Mouse (Mus musculus): Measurements from ENCODE around the gene Aip.
"Not testable (repeated sequence)": the region's sequence is repeated elsewhere in the genome, so short reads cannot be mapped to it uniquely, and the experiment has no call there.

The Aip gene

DNA sequence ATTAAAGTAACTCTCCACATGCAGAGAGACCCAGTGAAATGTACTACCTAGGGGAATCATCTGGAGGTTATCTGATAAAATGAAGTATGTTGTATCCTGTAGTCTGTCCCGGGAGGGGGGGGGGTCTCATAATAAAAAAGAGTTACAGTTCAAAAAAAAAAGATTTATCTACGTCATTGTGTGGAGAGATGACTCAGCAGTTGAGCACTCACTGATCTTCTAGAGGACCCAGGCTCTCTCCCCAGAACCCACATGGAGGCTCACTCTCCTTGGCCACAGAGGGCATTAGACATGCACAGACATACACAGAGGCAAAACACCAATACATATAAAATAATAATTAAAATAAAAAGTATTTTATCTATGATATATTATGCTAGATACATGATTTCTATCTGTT lies 34.3 kb downstream of the Aip start:
- no peak for DNase-seq (ENCODE audit: low spot score)

DNA sequence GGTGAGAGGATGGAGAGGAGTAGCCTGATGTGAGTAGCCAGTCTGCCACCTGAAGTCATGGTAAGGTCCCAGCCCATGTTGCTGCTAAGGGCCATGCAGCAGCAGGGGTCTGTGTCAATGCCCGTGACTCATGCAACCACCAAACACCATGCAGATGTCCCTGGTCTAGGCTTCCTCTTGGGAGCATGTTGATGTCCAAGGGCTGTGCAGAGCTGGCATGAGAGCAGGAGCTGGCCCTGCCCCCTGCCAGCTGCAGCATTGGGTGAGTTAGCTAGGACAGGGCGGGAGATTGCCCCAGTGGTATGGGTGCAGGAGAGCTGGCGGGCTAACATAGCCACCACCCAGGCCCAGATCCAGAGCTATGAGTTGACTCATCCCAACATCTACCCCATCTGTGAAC lies 35.2 kb downstream of the Aip start:
- DNase-seq (ENCODE audit: low spot score): no peak

DNA sequence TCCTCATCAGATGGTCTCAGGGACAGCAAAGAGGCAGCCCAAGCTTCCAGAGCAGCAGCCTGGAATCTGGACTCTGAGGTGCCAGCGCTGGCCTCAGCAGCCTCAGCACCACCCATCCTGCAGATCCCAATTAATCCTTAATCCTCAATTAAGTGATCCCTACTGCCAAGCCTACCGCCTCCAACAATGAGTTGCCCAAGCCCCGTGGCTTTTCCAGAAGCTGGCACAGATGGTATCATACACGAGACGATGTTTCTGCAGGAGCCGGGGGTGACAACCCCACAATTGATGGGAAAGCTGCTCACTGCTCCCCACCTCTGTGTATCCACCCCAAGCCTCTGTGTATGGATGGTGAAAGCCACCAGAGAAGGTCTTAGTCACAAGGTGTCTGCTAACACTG lies 36.5 kb downstream of the Aip start:
- DNase-seq (ENCODE audit: low spot score): no peak

DNA sequence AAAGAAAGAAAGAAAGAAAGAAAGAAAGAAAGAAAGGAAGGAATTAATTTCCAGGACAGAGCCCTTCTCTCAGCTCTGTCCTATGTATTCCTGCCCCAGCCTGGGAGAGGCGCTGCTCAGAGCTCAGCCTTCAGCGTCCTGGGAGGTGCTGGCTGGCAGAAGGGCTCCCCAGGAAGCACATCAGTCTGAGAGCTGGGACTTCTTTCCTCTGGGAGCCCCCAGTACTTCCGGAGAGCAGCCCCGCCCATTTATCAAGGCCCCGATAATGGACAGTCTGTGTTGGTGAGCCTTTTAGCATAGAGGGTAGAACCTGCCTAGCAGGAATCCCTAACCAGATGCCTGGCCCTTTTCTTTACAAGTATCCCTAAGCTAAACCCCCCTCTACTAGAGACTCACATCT lies 37.5 kb downstream of the Aip start:
- DNase-seq (ENCODE audit: low spot score): no peak

DNA sequence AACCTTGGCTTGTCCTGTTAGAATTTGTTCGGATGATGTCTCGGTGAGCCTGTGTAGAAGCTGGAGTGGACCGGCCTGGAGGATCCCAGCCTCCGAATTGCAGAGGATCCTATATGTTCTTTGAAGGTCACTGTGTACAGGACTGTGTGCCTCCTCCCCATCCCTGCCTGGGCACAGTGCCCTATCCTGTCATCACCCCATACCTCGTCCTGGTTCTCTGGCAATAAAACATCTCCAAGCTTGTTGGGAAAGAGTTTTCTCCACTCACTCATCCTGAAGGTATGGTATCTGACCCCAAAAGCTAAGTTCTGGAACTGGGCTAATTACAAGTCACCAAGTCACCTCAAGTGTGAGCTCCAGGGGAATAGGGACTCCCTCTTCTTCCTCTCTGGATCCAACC lies 38.6 kb downstream of the Aip start:
- no peak for DNase-seq (ENCODE audit: low spot score)

DNA sequence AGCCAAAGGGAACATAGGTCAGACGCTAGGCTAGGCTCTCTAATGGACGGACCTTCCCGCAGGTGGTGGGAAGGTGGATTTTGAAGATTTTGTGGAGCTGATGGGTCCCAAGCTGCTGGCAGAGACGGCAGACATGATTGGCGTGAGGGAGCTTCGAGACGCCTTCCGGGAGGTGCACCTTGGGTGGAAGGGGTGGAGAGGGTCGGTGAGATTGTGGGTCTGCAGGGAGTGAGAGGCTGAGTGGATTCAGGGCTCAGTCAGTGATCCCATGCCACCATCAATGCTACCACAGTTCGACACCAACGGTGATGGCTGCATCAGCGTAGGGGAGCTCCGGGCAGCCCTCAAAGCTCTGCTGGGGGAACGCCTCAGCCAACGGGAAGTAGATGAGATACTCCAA lies 39.5 kb downstream of the Aip start:
- no peak for DNase-seq (ENCODE audit: low spot score)

DNA sequence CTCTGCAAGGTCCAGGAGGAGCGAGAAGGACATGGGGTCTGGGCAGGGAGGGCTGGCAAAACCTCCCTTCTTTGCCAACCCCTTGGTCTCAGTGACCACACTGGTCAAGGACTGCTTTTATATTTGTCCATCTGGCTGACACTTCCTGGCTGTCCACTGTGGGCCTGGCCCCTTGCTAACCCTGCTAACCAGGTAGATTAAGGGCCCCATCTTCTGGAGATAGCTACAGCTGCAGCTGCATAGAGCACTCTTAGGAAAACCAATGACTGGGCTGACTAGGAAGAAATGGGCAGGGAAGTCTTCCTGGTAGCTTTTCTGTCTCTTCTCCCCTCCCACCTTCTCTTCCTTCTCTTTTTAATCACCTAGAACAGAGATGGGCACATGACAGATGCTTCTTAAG lies 40.7 kb downstream of the Aip start:
- no peak for DNase-seq (ENCODE audit: low spot score)

DNA sequence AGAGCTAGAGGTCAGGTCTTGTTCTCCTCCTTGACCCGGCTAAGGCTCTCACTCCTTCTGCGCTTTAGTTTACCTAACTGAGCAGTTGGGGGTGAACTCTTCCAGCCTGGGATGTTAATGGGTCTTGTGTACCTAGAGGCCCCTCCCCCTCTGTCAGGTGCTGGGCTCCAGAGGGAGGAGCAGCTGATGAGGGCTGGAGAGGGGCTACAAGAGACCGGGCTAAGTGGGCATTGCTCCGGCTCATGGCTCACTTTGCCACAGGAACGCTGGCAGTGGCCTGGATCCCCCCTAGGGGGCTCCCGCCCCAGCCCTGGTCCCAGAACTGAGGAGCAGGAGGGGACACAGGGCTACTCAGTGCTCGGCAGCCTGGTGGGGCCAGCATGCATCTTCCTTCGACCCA lies 41.8 kb downstream of the Aip start:
- no peak for DNase-seq (ENCODE audit: low spot score)

DNA sequence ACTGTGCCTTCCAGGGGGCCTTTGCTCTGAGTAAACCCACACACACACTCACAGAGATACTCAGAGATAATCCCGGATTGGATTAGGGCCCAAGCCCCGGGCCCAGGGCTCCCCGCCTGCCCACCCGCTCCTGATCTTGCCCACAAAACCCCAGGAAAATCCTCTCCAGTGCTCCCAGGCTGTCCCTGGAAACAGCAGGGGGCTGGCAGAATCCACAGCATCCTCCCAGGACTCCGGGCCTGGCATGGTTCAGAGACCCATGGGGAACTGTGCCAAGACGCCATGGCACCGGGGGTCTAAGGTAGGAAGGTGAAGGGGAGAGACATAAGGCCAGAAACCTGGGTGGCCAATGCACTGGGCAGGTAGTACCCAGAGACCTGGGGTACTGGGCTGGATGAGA lies 42.3 kb downstream of the Aip start:
- no peak for DNase-seq (ENCODE audit: low spot score)

DNA sequence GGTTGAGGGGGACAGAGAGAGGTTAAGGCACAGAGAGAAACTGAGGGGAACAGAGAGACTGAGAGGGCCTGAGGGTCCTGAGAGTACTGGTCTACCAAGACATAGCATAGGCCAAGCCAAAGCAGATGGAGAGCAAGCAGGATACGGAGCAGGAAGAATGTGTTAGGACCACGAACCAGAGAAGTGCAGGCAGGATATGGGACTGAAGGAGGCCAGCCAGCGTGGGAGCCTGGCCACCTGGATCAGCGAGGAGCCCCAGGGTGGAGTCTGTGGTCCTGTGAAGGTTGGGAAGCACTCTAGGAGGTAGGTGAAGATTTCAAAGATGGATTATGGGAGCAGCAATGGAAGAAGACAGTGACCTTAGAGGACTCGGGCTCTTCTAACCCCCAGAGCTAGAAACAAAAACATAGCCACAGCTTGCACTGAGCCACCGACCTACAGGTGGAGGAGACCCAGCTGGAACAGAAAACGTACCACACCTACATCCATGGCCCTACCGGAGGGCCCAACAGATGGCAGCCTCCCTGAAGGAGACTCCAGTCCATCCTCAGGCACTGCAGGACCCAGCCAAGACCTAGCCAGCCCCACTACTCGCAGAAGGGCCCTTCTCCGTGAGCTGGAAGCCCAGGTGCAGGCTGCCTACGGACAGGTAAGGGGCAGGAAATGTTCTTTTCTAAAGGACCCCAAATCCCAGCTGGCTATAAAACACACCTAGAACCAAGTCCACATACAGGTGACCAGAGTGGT lies 43.3 kb downstream of the Aip start:
- DNase-seq (ENCODE audit: low spot score): no peak

DNA sequence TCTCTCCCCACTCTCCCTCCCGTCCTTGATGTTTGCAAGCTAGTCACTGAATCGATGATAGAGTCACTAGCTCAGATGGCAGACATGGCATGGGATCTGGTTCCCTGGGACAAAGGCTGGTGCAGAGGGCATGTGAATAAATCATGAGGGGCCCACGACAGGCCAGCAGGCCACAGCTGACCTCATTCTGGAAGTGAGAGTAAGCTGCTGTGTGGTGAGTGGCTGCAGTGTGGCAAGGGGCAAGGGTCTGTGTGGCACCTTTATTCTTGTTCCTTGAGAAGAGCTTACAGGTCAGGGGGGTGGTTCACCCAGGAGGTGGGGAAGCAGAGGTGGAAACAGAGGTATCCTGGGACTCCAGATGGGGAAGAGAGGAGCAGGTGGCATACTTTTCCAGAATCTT lies 44.3 kb downstream of the Aip start, which contains the start of gene Cabp2:
Gene Cabp2 (plus strand): TSS at position 185 of the 400 bp plus-strand sequence.
- no peak for DNase-seq (ENCODE audit: low spot score)

DNA sequence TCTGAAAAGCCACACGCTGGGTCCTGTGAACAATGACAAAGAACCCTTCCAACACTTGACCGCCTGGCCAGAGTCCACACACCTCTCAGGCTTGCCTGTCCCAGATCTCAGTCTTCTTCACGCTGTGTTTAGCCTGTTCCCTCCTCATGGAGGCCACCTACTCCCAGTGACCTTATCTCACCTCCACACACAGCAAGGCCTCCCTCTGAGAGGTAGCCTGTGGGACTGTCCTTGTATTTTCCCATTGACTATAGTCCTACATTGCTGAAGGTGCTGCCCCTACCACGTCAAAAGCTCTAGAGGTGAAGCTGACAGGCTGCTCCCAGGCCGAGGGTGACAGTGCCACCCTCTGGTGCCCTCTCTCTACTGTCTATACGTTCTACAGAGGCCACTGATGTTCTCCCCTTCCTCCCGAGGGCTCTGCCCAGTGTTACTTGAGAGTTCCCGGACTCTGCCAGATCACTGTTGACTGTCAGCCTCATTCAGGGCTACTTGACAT lies 45.1 kb downstream of the Aip start:
- DNase-seq (ENCODE audit: low spot score): no peak

DNA sequence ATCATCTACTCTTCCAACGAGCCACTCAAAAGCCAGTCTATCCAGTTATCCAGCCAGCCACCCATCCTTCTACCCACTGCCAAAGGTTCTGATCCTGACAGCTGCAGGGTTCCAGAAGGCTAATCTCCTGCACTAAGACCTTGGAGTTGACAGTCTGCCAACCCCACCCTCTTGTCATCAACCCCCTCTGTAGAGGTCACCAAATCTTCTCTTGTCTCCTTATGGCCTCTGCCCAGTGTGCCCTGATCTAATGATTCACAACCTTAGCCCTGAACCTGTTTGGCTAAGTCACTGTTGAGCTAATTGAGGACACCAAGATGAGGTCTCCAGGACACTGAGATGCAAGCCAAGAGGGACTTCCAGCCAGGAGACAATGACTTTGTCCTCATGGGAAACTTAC lies 46.1 kb downstream of the Aip start:
- no peak for DNase-seq (ENCODE audit: low spot score)

DNA sequence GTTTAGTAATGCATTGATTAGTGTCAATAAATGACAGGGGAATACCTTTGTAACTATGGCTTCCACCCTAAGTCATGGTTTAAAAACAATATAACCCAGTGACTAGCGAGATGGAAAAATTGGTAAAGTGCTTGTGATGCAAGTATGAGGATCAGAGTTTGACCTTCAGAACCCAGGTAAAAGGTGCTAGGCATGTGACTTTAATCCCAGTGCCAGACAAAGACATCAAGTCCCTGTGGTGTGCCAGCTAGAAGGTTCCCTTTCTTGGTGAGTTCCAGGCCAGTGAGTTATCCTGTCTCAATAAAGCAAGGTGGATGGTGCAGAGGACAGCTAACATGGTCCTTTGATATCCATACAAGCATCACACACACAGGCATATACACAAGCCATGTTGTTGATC lies 50.1 kb downstream of the Aip start:
- no peak for DNase-seq (ENCODE audit: low spot score)

DNA sequence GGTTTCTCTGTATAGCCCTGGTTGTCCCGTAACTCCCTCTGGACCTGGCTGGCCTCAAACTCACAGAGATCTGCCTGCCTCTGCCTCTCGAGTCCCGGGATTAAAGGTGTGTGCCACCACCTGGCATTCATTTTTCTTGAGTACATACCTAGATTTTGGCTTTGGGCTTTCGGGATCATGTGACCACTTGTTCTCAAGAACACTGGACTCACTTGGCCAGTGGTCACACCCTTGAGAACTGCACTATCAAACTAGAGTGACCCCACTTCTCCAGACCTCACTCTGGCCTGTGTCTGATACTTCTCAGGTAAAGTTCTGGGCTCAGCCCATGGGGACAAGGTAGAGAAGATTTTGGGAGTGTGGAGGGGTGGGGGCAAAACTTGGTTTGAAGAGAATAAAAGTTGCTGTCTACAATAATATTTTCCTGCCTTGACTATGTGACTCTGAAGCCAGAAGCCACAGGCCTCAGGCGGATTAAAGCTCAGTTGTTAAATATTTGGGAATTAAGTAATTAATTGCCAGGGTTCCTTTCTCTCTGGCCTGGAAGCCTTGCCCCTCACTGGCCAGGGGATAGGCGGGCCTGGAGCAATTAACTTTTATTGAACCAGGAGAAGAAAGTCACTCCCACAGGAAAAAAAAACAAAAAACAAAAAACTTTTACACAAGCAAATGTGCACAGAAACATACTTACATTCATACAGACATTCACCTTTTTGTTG lies 52.8 kb downstream of the Aip start:
- no peak for DNase-seq (ENCODE audit: low spot score)

DNA sequence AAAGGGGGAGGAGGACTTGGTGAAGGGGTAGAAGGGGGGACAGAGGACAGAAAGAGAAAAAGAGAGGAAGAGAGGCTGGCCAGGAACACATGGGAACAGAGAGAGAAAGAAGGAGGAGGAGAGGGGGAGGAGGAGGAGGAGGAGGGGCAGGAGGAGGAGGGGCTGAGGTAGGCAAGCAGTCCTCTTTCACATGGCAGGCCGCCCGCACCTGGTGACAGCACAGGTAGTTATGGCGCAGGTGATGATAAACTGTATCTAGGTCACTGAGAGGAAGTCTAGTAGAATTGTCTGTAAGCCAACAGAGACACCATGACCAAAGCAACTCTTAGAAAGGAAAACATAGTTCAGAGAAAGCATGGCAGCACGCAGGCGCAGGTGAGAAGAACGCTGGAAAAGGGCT lies 54.3 kb downstream of the Aip start:
- DNase-seq (ENCODE audit: low spot score): no peak

DNA sequence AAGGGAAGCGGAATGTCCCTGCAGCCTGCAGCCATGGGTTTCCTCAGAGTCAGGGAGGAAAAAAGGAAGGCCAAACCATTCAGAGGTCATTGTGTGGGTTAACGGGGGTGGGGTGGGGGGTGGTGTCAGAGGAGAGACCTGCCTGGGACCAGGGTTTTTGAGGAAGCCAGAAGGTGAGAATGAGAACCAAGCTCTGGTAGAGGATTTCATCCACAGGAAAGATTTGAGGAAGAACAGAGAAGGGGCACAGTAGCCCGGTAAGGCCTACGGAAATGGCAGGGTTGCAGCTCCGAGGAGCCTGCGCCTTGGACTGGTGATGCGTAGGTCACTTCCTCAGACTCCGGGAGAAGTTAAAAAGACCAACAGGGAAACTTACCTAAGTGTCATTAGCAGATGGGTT lies 54.9 kb downstream of the Aip start:
- no peak for DNase-seq (ENCODE audit: low spot score)

DNA sequence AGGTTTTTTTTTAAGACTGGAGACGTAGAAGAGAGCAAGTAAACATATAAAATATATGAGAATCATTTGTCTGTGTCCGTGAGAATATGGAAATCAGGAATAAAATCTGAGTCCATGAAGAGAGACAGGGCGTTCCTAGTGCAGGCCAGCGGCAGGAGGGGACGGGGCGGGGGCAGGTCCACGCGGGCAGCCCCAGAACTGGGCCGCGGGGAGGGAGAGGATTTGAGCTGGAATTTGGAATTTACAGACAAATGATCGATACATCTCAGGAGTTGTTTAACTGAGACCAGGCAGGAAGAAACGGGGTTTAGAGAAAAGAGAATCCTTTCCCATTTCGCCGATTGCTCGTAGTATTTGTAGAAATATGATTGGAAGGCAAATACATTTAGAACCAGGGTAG lies 55.3 kb downstream of the Aip start:
- no peak for DNase-seq (ENCODE audit: low spot score)

DNA sequence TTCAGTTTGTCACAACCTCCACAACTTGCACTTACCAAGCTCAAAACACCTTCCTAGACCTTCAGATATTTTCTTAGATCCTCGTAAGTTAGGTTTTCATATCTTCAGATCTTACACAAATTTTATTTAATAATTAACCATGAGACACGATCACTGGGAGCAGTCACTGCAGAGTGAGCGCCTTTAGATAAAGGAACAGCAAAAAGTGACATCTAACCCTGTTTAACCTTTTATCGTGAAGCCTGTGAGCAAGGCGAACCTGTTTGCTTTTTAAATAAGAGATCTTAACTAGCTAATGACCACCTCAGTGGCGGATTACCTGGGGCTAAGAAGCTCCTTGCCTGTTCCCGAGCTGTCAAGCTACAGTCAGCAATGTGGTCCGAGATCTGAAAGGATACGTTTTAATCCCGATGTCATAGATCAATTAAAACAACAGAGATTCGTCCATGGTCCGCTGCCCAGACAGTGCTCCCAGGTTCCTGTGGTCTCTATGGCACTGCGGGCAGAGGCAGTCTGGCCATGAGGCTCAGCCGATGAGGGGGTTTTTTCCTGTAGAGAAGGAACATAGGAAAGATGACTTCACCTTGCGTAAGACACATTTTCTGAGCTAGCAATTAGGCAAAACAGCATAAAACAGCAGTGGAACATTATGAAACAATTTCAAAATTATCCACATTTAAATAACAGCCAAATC lies 56.8 kb downstream of the Aip start:
- no peak for DNase-seq (ENCODE audit: low spot score)

DNA sequence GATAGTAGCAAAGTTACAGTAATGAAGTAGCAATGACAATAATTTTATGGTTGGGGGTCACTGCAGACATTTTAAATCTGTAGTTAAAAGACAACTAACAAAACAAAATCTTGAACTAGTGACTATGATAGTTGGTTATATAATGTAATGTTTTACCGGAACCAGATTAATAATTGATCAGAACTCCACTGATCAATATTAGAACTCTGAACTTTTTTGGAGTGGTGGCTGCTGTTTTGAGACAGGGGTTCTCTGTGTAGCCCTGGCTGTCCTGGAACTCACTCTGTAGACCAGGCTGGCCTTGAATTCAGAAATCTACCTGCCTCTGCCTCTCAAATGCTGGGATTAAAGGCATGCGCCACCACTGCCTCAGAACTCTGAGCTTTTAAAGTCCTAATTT lies 57.4 kb downstream of the Aip start:
- DNase-seq (ENCODE audit: low spot score): not testable (repeated sequence)

DNA sequence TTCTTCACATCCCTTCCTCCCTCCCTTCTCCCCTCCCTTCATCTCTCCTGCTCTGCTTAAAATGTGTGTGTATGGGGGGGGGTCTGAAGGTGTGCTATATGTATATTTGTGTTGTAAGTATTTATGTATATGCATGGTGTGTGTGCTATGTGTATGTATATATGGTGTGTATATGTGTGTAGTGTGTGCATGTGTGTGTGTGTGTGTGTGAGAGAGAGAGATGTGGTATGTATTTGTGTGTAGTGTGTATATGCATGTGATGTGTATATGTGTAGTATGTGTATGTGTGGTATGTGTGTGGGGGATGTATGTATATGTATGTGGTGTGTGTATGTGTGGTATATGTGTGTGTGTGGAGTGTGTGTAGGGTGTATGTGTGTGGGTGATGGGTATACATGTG lies 58.8 kb downstream of the Aip start:
- DNase-seq (ENCODE audit: low spot score): no peak

DNA sequence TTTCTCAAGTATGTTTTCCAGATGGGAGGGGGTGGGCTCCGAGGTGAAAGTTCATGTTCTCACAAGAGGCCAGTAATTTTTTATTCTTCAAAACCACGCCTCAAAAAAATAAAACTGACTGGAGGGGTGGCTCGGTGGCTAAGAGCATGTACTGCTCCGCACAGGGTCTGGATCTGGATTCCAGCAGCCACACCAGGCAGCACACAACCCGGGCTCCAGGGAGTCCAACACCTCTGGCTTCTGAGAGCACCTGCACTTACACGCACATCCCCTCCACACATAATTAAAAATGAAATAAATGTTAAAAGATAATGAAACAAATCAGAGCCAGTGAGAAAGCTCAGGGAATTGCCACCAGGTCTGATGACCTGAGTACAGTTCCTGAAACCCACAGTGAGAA lies 59.4 kb downstream of the Aip start:
- DNase-seq (ENCODE audit: low spot score): no peak

DNA sequence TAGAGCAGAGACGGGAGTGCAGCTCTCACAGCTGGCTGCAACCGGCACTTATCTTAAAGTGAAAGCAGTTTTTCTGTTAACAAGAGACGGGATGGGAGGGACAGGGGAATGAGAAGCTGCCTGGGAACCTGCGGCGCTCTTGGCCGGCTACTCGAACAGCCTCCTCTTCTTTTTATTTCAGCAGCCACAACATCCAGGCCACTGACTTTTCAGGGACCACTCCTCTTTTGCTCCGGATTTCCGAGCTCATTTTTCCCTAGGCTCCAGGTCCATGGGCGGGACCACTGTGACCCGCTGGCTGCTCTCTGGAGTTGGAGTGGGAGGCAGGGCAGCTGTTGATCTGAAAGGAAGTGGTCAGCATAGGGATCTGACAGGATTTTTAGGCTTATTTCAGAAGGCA lies 61.2 kb downstream of the Aip start:
- not testable (repeated sequence) for DNase-seq (ENCODE audit: low spot score)

All from ovary, adult 18-20 months (tissue).